Mouse (Mus musculus) E14TG2a.4 (cell line): ENCODE results near the gene Gm21312.
"Not testable (repeated sequence)": the region's sequence is repeated elsewhere in the genome, so short reads cannot be mapped to it uniquely, and the experiment has no call there.

Experiments
- H3K27me3 ChIP-seq: 2 replicates; pipeline ENCODE4 v1.6.1; 2014; ENCODE audit warnings: low read length, control low read depth; ENCODE audit not compliant: insufficient read depth
- H3K36me3 ChIP-seq: 2 replicates; pipeline ENCODE4 v1.6.1; 2014; ENCODE audit warnings: low read length, control low read depth; ENCODE audit not compliant: insufficient read depth
- H3K4me1 ChIP-seq: replicated peaks from 2 replicates; pipeline ENCODE4 v1.6.1; 2014; ENCODE audit warnings: low read depth, low read length, control low read depth
- H3K4me3 ChIP-seq: replicated peaks from 2 replicates; pipeline ENCODE4 v1.5.1; 2014; ENCODE audit warnings: mild to moderate bottlenecking, low read length
- H3K9me3 ChIP-seq: 2 replicates; pipeline ENCODE4 v1.6.1; 2014; ENCODE audit warnings: low read length, control low read depth
- CTCF ChIP-seq: conservative IDR thresholded peaks from 2 replicates; pipeline ENCODE4 v1.5.1; 2014; ENCODE audit warnings: low read length
- NANOG ChIP-seq: IDR thresholded peaks from 2 replicates; pipeline ENCODE4 v1.6.1; 2014; ENCODE audit warnings: borderline replicate concordance, low read length, mixed read lengths
- POU5F1 ChIP-seq: IDR thresholded peaks from 2 replicates; pipeline ENCODE4 v1.6.1; 2014; ENCODE audit warnings: low read length, borderline replicate concordance

Gm21312 gene

GRCm38 (mm10) chr10:104176724-104177123 lies at the start of gene Gm21312:
Gene Gm21312 (plus strand): TSS chr10:104177024.
- not testable (repeated sequence) for H3K4me3 ChIP-seq, H3K4me1 ChIP-seq, H3K9me3 ChIP-seq, H3K27me3 ChIP-seq, H3K36me3 ChIP-seq

- H3K9me3 ChIP-seq, H3K36me3 ChIP-seq, H3K27me3 ChIP-seq, H3K4me3 ChIP-seq, H3K4me1 ChIP-seq: not testable (repeated sequence)
Observed at GRCm38 (mm10) chr10:104142687-104143086, 34.1 kb upstream of the Gm21312 start, which contains the start of gene Gm21293. Gene Gm21293 (plus strand): TSS chr10:104142987.

GRCm38 (mm10) chr10:104151197-104151596 lies 25.6 kb upstream of the Gm21312 start, which contains the start of gene Gm6763:
Gene Gm6763 (plus strand): TSS chr10:104151497.
- not testable (repeated sequence) for H3K4me1 ChIP-seq, H3K4me3 ChIP-seq, H3K9me3 ChIP-seq, H3K36me3 ChIP-seq, H3K27me3 ChIP-seq

GRCm38 (mm10) chr10:104159706-104160105 lies 17.1 kb upstream of the Gm21312 start, which contains the start of gene Gm8764:
Gene Gm8764 (plus strand): TSS chr10:104160006.
- not testable (repeated sequence) for H3K9me3 ChIP-seq, H3K4me1 ChIP-seq, H3K4me3 ChIP-seq, H3K36me3 ChIP-seq, H3K27me3 ChIP-seq

GRCm38 (mm10) chr10:104168215-104168614 lies 8.6 kb upstream of the Gm21312 start, which contains the start of gene Gm21304:
Gene Gm21304 (plus strand): TSS chr10:104168515.
- not testable (repeated sequence) for H3K4me3 ChIP-seq, H3K9me3 ChIP-seq, H3K27me3 ChIP-seq, H3K4me1 ChIP-seq, H3K36me3 ChIP-seq

- H3K27me3 ChIP-seq, H3K36me3 ChIP-seq, H3K4me1 ChIP-seq, H3K4me3 ChIP-seq, H3K9me3 ChIP-seq: not testable (repeated sequence)
Observed at GRCm38 (mm10) chr10:104185233-104185632, 8.4 kb downstream of the Gm21312 start, which contains the start of gene Gm20765. Gene Gm20765 (plus strand): TSS chr10:104185533.

GRCm38 (mm10) chr10:104193742-104194141 lies 16.9 kb downstream of the Gm21312 start, which contains the start of gene Gm4340:
Gene Gm4340 (plus strand): TSS chr10:104194042.
- not testable (repeated sequence) for H3K36me3 ChIP-seq, H3K27me3 ChIP-seq, H3K4me1 ChIP-seq, H3K4me3 ChIP-seq, H3K9me3 ChIP-seq

- no peak for TF ChIP-seq CTCF
- TF ChIP-seq POU5F1: no peak
- TF ChIP-seq NANOG: no peak
- no peak overlapping the region for H3K4me3 ChIP-seq
- H3K36me3 ChIP-seq: no peaks in the 10 kb centered on the region
- no peaks in the 10 kb centered on the region for H3K9me3 ChIP-seq
- no peaks in the 10 kb centered on the region for H3K4me1 ChIP-seq
- H3K27me3 ChIP-seq: no peaks in the 10 kb centered on the region
Observed at GRCm38 (mm10) chr10:104209655-104210054, 32.8 kb downstream of the Gm21312 start.

- Histone ChIP-seq H3K36me3 (no peaks in the 10 kb centered on the region), H3K4me1 (no peaks in the 10 kb centered on the region), H3K4me3 (no peak overlapping the region), H3K9me3 (no peaks in the 10 kb centered on the region), H3K27me3 (no peaks in the 10 kb centered on the region)
- TF ChIP-seq CTCF: no peak
- TF ChIP-seq POU5F1: no peak
- no peak for TF ChIP-seq NANOG
Observed at GRCm38 (mm10) chr10:104210268-104210990, 33.6 kb downstream of the Gm21312 start.

- Histone ChIP-seq H3K4me1 (no peaks in the 10 kb centered on the region), H3K4me3 (no peak overlapping the region), H3K9me3 (no peaks in the 10 kb centered on the region), H3K27me3 (no peaks in the 10 kb centered on the region), H3K36me3 (no peaks in the 10 kb centered on the region)
- no peak for TF ChIP-seq NANOG
- TF ChIP-seq CTCF: no peak
- no peak for TF ChIP-seq POU5F1
Observed at GRCm38 (mm10) chr10:104214527-104214926, 37.7 kb downstream of the Gm21312 start.
